Mouse (Mus musculus) MEL (cell line): ENCODE measurements around the gene Fxyd5. TPM values are rescaled to one million over a fixed set of nuclear protein-coding genes. Genes with fewer than 3 reads are reported as not detected.
A peak's percentile ranks its signal among the peaks of the same experiment; 100 is the strongest.

ENCODE experiments used
- DNase-seq: peaks from one replicate; pipeline ENCODE4 v3.0.0; 2011; ENCODE audit warnings: low read depth, low spot score
- H3K27ac ChIP-seq: 2 replicates; pipeline ENCODE4 v1.5.1; 2012; ENCODE audit warnings: low read depth, mild to moderate bottlenecking, control low read depth, low read length, moderate library complexity; ENCODE audit not compliant: control insufficient read depth
- H3K27me3 ChIP-seq, 2 experiments: fragments of 150-350 bp in 1 of 2; sonication (generic) in 1 of 2; 2 replicates each; pipeline ENCODE4 v1.6.1; 2012; ENCODE audit warnings: low read length in 2 of 2, mild to moderate bottlenecking in 2 of 2, improper control_type of control experiment in 1 of 2, moderate library complexity in 1 of 2; ENCODE audit not compliant: insufficient read depth in 2 of 2, control insufficient read depth in 1 of 2
- H3K36me3 ChIP-seq, 2 experiments: 2 replicates each; pipeline ENCODE4 v1.6.1; 2012 to 2014; ENCODE audit warnings: low read length in 2 of 2, improper control_type of control experiment in 1 of 2, inconsistent platforms in 1 of 2, mild to moderate bottlenecking in 1 of 2; ENCODE audit not compliant: insufficient read depth in 2 of 2, control insufficient read depth in 1 of 2
- H3K4me1 ChIP-seq, 2 experiments: fragments of 150-350 bp in 1 of 2; sonication (generic) in 1 of 2; 2 replicates each; pipeline ENCODE4 v1.6.1; 2012; ENCODE audit warnings: low read length in 2 of 2, improper control_type of control experiment in 1 of 2, mild to moderate bottlenecking in 1 of 2; ENCODE audit not compliant: insufficient read depth in 2 of 2, control insufficient read depth in 1 of 2
- H3K4me3 ChIP-seq, 2 experiments: fragments of 150-350 bp in 1 of 2; sonication (generic) in 1 of 2; 2 replicates each; pipeline ENCODE4 v1.5.1; 2012; ENCODE audit warnings: low read depth in 2 of 2, low read length in 2 of 2, mild to moderate bottlenecking in 2 of 2, moderate library complexity in 2 of 2, control low read depth in 1 of 2, improper control_type of control experiment in 1 of 2; ENCODE audit not compliant: control insufficient read depth in 1 of 2, insufficient read depth in 1 of 2
- H3K79me2 ChIP-seq: 2 replicates; pipeline ENCODE4 v1.6.1; 2012; ENCODE audit warnings: mild to moderate bottlenecking, low read length, moderate library complexity; ENCODE audit not compliant: control insufficient read depth, poor library complexity, insufficient read depth
- H3K9ac ChIP-seq: 2 replicates; pipeline ENCODE4 v1.6.1; 2012; ENCODE audit warnings: low read depth, mild to moderate bottlenecking, control low read depth, low read length, moderate library complexity; ENCODE audit not compliant: control insufficient read depth, poor library complexity, severe bottlenecking
- H3K9me3 ChIP-seq: fragments of 150-350 bp; sonication (generic); replicated peaks from 2 replicates; pipeline ENCODE4 v1.6.1; 2012; ENCODE audit warnings: mild to moderate bottlenecking, low read length, improper control_type of control experiment, moderate library complexity; ENCODE audit not compliant: insufficient read depth
- CHD2 ChIP-seq: IDR thresholded peaks from 2 replicates; pipeline ENCODE4 v1.6.1; 2011; ENCODE audit warnings: low read length, improper control_type of control experiment
- CTCF ChIP-seq, 3 experiments: IDR thresholded peaks in 2 of 3; conservative IDR thresholded peaks in 1 of 3; 2 replicates each; pipeline ENCODE4 v1.5.1; 2011 to 2012; ENCODE audit warnings: low read length in 3 of 3, low read depth in 2 of 3, mild to moderate bottlenecking in 2 of 3, improper control_type of control experiment in 1 of 3, inconsistent platforms in 1 of 3, mixed read lengths in 1 of 3, moderate library complexity in 1 of 3; ENCODE audit not compliant: control insufficient read depth in 1 of 3, insufficient read depth in 1 of 3, poor library complexity in 1 of 3, severe bottlenecking in 1 of 3
- E2F4 ChIP-seq: IDR thresholded peaks from 2 replicates; pipeline ENCODE4 v1.6.1; 2011; ENCODE audit warnings: low read depth, low read length, improper control_type of control experiment, borderline replicate concordance
- ETS1 ChIP-seq: IDR thresholded peaks from 2 replicates; pipeline ENCODE4 v1.6.1; 2012; ENCODE audit warnings: low read depth, mild to moderate bottlenecking, inconsistent platforms, low read length, improper control_type of control experiment, moderate library complexity
- HCFC1 ChIP-seq: IDR thresholded peaks from 2 replicates; pipeline ENCODE4 v1.6.1; 2012; ENCODE audit warnings: low read depth, mild to moderate bottlenecking, inconsistent platforms, low read length, improper control_type of control experiment, moderate library complexity
- KAT2A ChIP-seq: conservative IDR thresholded peaks from 2 replicates; pipeline ENCODE4 v1.6.1; 2012; ENCODE audit warnings: low read depth, low read length, improper control_type of control experiment, inconsistent platforms
- MAZ ChIP-seq: IDR thresholded peaks from 2 replicates; pipeline ENCODE4 v1.6.1; 2012; ENCODE audit warnings: low read depth, mild to moderate bottlenecking, inconsistent platforms, low read length, improper control_type of control experiment
- POLR2AphosphoS5 ChIP-seq: IDR thresholded peaks from 2 replicates; pipeline ENCODE4 v1.6.1; 2012; ENCODE audit warnings: low read depth, borderline replicate concordance, mild to moderate bottlenecking, inconsistent platforms, low read length, moderate library complexity, mixed read lengths
- RAD21 ChIP-seq: IDR thresholded peaks from 2 replicates; pipeline ENCODE4 v1.6.1; 2011; ENCODE audit warnings: mild to moderate bottlenecking, low read depth, low read length, improper control_type of control experiment
- RCOR1 ChIP-seq: IDR thresholded peaks from 2 replicates; pipeline ENCODE4 v1.6.1; 2012; ENCODE audit warnings: low read depth, mild to moderate bottlenecking, inconsistent platforms, low read length, improper control_type of control experiment
- SMC3 ChIP-seq: IDR thresholded peaks from 2 replicates; pipeline ENCODE4 v1.6.1; 2011; ENCODE audit warnings: low read depth, low read length, improper control_type of control experiment
- UBTF ChIP-seq: IDR thresholded peaks from 2 replicates; pipeline ENCODE4 v1.6.1; 2012; ENCODE audit warnings: low read depth, mild to moderate bottlenecking, inconsistent platforms, low read length, improper control_type of control experiment, moderate library complexity, borderline replicate concordance; ENCODE audit not compliant: insufficient read depth
- USF1 ChIP-seq: IDR thresholded peaks from 2 replicates; pipeline ENCODE4 v1.6.1; 2014; ENCODE audit warnings: low read depth, mild to moderate bottlenecking, inconsistent platforms, low read length, improper control_type of control experiment, moderate library complexity
- ZC3H11A ChIP-seq: IDR thresholded peaks from 2 replicates; pipeline ENCODE4 v1.6.1; 2012; ENCODE audit warnings: low read depth, mild to moderate bottlenecking, inconsistent platforms, low read length, improper control_type of control experiment
- ZMIZ1 ChIP-seq: IDR thresholded peaks from 2 replicates; pipeline ENCODE4 v1.6.1; 2012; ENCODE audit warnings: low read depth, mild to moderate bottlenecking, inconsistent platforms, low read length, improper control_type of control experiment, moderate library complexity
- polyA plus RNA-seq, 2 experiments: library from polyadenylated mRNA; stranded (reverse) in 1 of 2; unstranded in 1 of 2; fragments of >175 nt in 1 of 2; fragments of >200 nt in 1 of 2; gene quantifications; 2 replicates each; pipeline versions ENCODE4 v1.2.1 to v1.2.4; 2012; ENCODE audit warnings: low replicate concordance in 2 of 2, low read depth in 1 of 2; ENCODE audit not compliant: insufficient read length in 2 of 2, insufficient read depth in 1 of 2, missing spikeins in 1 of 2
- total RNA-seq: library from RNA; depleted of rRNA; stranded (reverse); fragments of 300-350 nt; gene quantifications from 2 replicates; pipeline ENCODE4 v1.2.3, GENCODE M21; 2012

Gene Fxyd5
- total and polyA plus RNA-seq, 3 experiments, result 39.4 to 57.5 TPM; not detected in 1

GRCm38 (mm10) chr7:31059919-31060620 lies 17.8 kb upstream of the Fxyd5 start:
- DNase-seq, result no peak
- TF ChIP-seq RCOR1 (no peak), HCFC1 (no peak), ETS1 (no peak)

GRCm38 (mm10) chr7:31059108-31059507 lies 16.8 kb upstream of the Fxyd5 start, which contains the start of gene Lgi4:
Gene Lgi4, plus strand, starts transcription at chr7:31059342.
- Histone ChIP-seq H3K36me3 (no peaks in the 10 kb centered on the region), H3K9me3 (no peaks in the 10 kb centered on the region), H3K4me1 (no peaks in the 10 kb centered on the region), H3K9ac (no peak within 1 kb of the TSS), H3K79me2 (no peaks in the 10 kb centered on the region), H3K4me3 (no peak within 1 kb of the TSS), H3K27me3 (no peaks in the 10 kb centered on the region), H3K27ac (no peak within 1 kb of the TSS)
- peak; percentile 67 for DNase-seq
- TF ChIP-seq USF1 (no peak), POLR2AphosphoS5 (no peak), SMC3 (peak; percentile 85), RAD21 (peak; percentile 65), MAZ (no peak), ZC3H11A (peak; percentile 63), KAT2A (no peak), HCFC1 (no peak), CTCF (IDR thresholded peaks at IDR 0.05 in 2 of 3, conservative IDR thresholded peaks at IDR 0.05 in 1 of 3; ENCODE audit: control insufficient read depth in 1 of 3, insufficient read depth in 1 of 3, low read depth in 2 of 3, low read length in 3 of 3, poor library complexity in 1 of 3, severe bottlenecking in 1 of 3) (peak; percentile 88 to 96 (median 89)), ZMIZ1 (no peak), CHD2 (no peak)

More at GRCm38 (mm10) chr7:31059919-31060620, 17.8 kb upstream of the Fxyd5 start:
- Histone ChIP-seq H3K79me2 (no peaks in the 10 kb centered on the region), H3K27me3 (no peaks in the 10 kb centered on the region), H3K9me3 (no peaks in the 10 kb centered on the region), H3K36me3 (no peaks in the 10 kb centered on the region), H3K4me3 (no peak overlapping the region), H3K27ac (no peak overlapping the region), H3K9ac (no peak overlapping the region), H3K4me1 (no peaks in the 10 kb centered on the region)

GRCm38 (mm10) chr7:31058211-31058610 lies 15.9 kb upstream of the Fxyd5 start:
- H3K36me3 ChIP-seq, result no peaks in the 10 kb centered on the region
- H3K27ac ChIP-seq, result no peak overlapping the region
- H3K9me3 ChIP-seq, result no peaks in the 10 kb centered on the region
- no peaks in the 10 kb centered on the region for H3K27me3 ChIP-seq
- no peak for DNase-seq
- no peak overlapping the region for H3K4me3 ChIP-seq
- no peaks in the 10 kb centered on the region; a peak in 1 of 4 replicates for H3K4me1 ChIP-seq
- no peak overlapping the region for H3K9ac ChIP-seq
- no peaks in the 10 kb centered on the region for H3K79me2 ChIP-seq
- TF ChIP-seq E2F4 (no peak), CHD2 (no peak), UBTF (no peak), RAD21 (no peak)
